Mouse (Mus musculus) embryonic facial prominence, embryonic 14.5 days (tissue): ENCODE measurements around the gene Stk10. TPM values are rescaled to one million over a fixed set of nuclear protein-coding genes. Genes with fewer than 3 reads are reported as not detected.

Source experiments
- ATAC-seq: fragments of 200-750 bp; cut with Nextera tagmentation; 2 replicates; pipeline ENCODE4 v1.8.0; 2017; ENCODE audit warnings: low read depth, moderate number of reproducible peaks, moderate TSS enrichment
- DNase-seq: peaks from one replicate; pipeline ENCODE4 v3.0.0-alpha.2; 2015; ENCODE audit warnings: low spot score
- H3K27ac ChIP-seq: fragments of 300-500 bp; sonication (generic); replicated peaks from 2 replicates; pipeline ENCODE4 v1.5.1; 2014; ENCODE audit warnings: low read depth, mild to moderate bottlenecking, low read length, moderate library complexity
- H3K27me3 ChIP-seq: fragments of 300-500 bp; sonication (generic); replicated peaks from 2 replicates; pipeline ENCODE4 v1.6.1; 2014; ENCODE audit warnings: low read length; ENCODE audit not compliant: control insufficient read depth, insufficient read depth
- H3K36me3 ChIP-seq: fragments of 300-500 bp; sonication (generic); 2 replicates; pipeline ENCODE4 v1.6.1; 2014; ENCODE audit warnings: low read length, mixed read lengths; ENCODE audit not compliant: control insufficient read depth, insufficient read depth
- H3K4me1 ChIP-seq: fragments of 300-500 bp; sonication (generic); 2 replicates; pipeline ENCODE4 v1.6.1; 2014; ENCODE audit warnings: antibody characterized with exemption, low read length; ENCODE audit not compliant: control insufficient read depth, insufficient read depth
- H3K4me2 ChIP-seq: fragments of 300-500 bp; sonication (generic); 2 replicates; pipeline ENCODE4 v1.6.1; 2014; ENCODE audit warnings: low read depth, mild to moderate bottlenecking, low read length, moderate library complexity, mixed read lengths
- H3K4me3 ChIP-seq: fragments of 300-500 bp; sonication (generic); 2 replicates; pipeline ENCODE4 v1.5.1; 2014; ENCODE audit warnings: low read depth, mild to moderate bottlenecking, low read length
- H3K9ac ChIP-seq: fragments of 300-500 bp; sonication (generic); 2 replicates; pipeline ENCODE4 v1.6.1; 2014; ENCODE audit warnings: low read depth, mild to moderate bottlenecking, low read length, moderate library complexity, mixed read lengths
- H3K9me3 ChIP-seq: fragments of 300-500 bp; sonication (generic); 2 replicates; pipeline ENCODE4 v1.6.1; 2016; ENCODE audit warnings: low read length; ENCODE audit not compliant: control insufficient read depth
- WGBS: fragments of 180-500 bp; shearing (Covaris S2); extraction: QIAGEN DNeasy Blood & Tissue Kit; methylation state at CpG from one replicate; pipeline ENCODE4 v1.1.7; 2014; 5-methylcytosine and 5-hydroxymethylcytosine counted together
- polyA plus RNA-seq: library from polyadenylated mRNA; unstranded; fragments of >200 nt; fragmentation: Nextera tagmentation; extraction: Ambion mirVana; gene quantifications from 2 replicates; pipeline ENCODE4 v1.2.1, GENCODE M21; 2014

The Stk10 gene
- polyA plus RNA-seq, 1 experiment from 2014 or later = 2.8 TPM

- peaks cover 37% of the 10 kb centered on the region for H3K4me1 ChIP-seq
- no peak overlapping the region for H3K9ac ChIP-seq
- no peaks in the 10 kb centered on the region for H3K27me3 ChIP-seq
- no peak overlapping the region for H3K4me2 ChIP-seq
- 63% methylated on average over 4 of the region's 4 CpGs for WGBS
- no peak overlapping the region for H3K4me3 ChIP-seq
- H3K9me3 ChIP-seq = no peaks in the 10 kb centered on the region
- DNase-seq = peak; percentile 80
- no peak overlapping the region for H3K27ac ChIP-seq
- peak; percentile 24; the same call in 1 of the 2 replicates for ATAC-seq
- no peaks in the 10 kb centered on the region for H3K36me3 ChIP-seq
Measured at GRCm38 (mm10) chr11:32550102-32550501, 17.0 kb downstream of the Stk10 start.

GRCm38 (mm10) chr11:32551056-32551455, 18.0 kb downstream of the Stk10 start:
- H3K27ac ChIP-seq = peak overlapping the region; percentile 78; the same call in 1 of the 2 replicates
- no peak for ATAC-seq
- H3K36me3 ChIP-seq = no peaks in the 10 kb centered on the region
- 82% methylated on average over 4 of the region's 4 CpGs for WGBS
- no peaks in the 10 kb centered on the region for H3K27me3 ChIP-seq
- no peak overlapping the region for H3K4me3 ChIP-seq
- peaks cover 37% of the 10 kb centered on the region for H3K4me1 ChIP-seq
- no peaks in the 10 kb centered on the region for H3K9me3 ChIP-seq
- no peak overlapping the region for H3K9ac ChIP-seq
- no peak overlapping the region for H3K4me2 ChIP-seq
- DNase-seq = no peak

- Histone ChIP-seq H3K9me3 (no peaks in the 10 kb centered on the region), H3K4me3 (no peak overlapping the region), H3K27me3 (no peaks in the 10 kb centered on the region), H3K36me3 (no peaks in the 10 kb centered on the region), H3K27ac (peak overlapping the region; percentile 78), H3K9ac (no peak overlapping the region), H3K4me1 (peaks cover 37% of the 10 kb centered on the region), H3K4me2 (no peak overlapping the region)
- ATAC-seq (peak; percentile 69), DNase-seq (peak; percentile 73)
- WGBS = 41% methylated on average over 12 of the region's 12 CpGs
Measured at GRCm38 (mm10) chr11:32551579-32552297, 18.6 kb downstream of the Stk10 start.

- Histone ChIP-seq H3K27me3 (no peaks in the 10 kb centered on the region), H3K9ac (peak overlapping the region; percentile 40), H3K27ac (peak overlapping the region; percentile 78), H3K36me3 (no peaks in the 10 kb centered on the region), H3K4me2 (no peak overlapping the region), H3K4me1 (peaks cover 37% of the 10 kb centered on the region), H3K9me3 (no peaks in the 10 kb centered on the region), H3K4me3 (no peak overlapping the region)
- ATAC-seq (no peak), DNase-seq (peak; percentile 75)
- 55% methylated on average over 13 of the region's 13 CpGs for WGBS
Measured at GRCm38 (mm10) chr11:32552401-32553090, 19.4 kb downstream of the Stk10 start.

GRCm38 (mm10) chr11:32553311-32554140, 20.4 kb downstream of the Stk10 start:
- peaks cover 37% of the 10 kb centered on the region for H3K4me1 ChIP-seq
- WGBS = 61% methylated on average over 14 of the region's 14 CpGs
- no peak for ATAC-seq

GRCm38 (mm10) chr11:32554141-32555091, 21.3 kb downstream of the Stk10 start:
- H3K4me3 ChIP-seq = no peak overlapping the region
- peaks cover 34% of the 10 kb centered on the region for H3K4me1 ChIP-seq
- H3K27ac ChIP-seq = no peak overlapping the region
- H3K9me3 ChIP-seq = no peaks in the 10 kb centered on the region
- H3K27me3 ChIP-seq = no peaks in the 10 kb centered on the region
- WGBS = 82% methylated on average over 14 of the region's 14 CpGs
- no peak overlapping the region for H3K9ac ChIP-seq
- H3K36me3 ChIP-seq = no peaks in the 10 kb centered on the region
- ATAC-seq (no peak), DNase-seq (no peak)
- no peak overlapping the region for H3K4me2 ChIP-seq

More at GRCm38 (mm10) chr11:32553311-32554140, 20.4 kb downstream of the Stk10 start:
- no peak overlapping the region for H3K9ac ChIP-seq
- no peaks in the 10 kb centered on the region for H3K27me3 ChIP-seq
- H3K27ac ChIP-seq = peak overlapping the region; percentile 78
- no peaks in the 10 kb centered on the region for H3K9me3 ChIP-seq
- DNase-seq = no peak
- H3K4me3 ChIP-seq = no peak overlapping the region
- no peaks in the 10 kb centered on the region for H3K36me3 ChIP-seq
- H3K4me2 ChIP-seq = no peak overlapping the region

- Histone ChIP-seq H3K27ac (no peak overlapping the region), H3K4me3 (no peak overlapping the region)
Measured at GRCm38 (mm10) chr11:32555103-32555689, 22.1 kb downstream of the Stk10 start.

More at GRCm38 (mm10) chr11:32555103-32555689, 22.1 kb downstream of the Stk10 start:
- Histone ChIP-seq H3K9me3 (no peaks in the 10 kb centered on the region), H3K36me3 (no peaks in the 10 kb centered on the region), H3K4me2 (no peak overlapping the region), H3K4me1 (peaks cover 28% of the 10 kb centered on the region), H3K27me3 (no peaks in the 10 kb centered on the region), H3K9ac (no peak overlapping the region)
- 90% methylated on average over 12 of the region's 12 CpGs for WGBS
- ATAC-seq (no peak), DNase-seq (no peak)
